Mouse (Mus musculus) central nervous system, embryonic 11.5 days (tissue): ENCODE measurements around the gene Sestd1. TPM values are rescaled to one million over a fixed set of nuclear protein-coding genes. Genes with fewer than 3 reads are reported as not detected.

ENCODE experiments used
- polyA plus RNA-seq: library from polyadenylated mRNA; depleted of rRNA; stranded (reverse); fragments of >200 nt; gene quantifications from 2 replicates; pipeline ENCODE4 v1.2.3, GENCODE M21; 2012; rRNA removed

Gene Sestd1
- 33.0 and 35.6 TPM in 2 replicates for polyA plus RNA-seq

DNA sequence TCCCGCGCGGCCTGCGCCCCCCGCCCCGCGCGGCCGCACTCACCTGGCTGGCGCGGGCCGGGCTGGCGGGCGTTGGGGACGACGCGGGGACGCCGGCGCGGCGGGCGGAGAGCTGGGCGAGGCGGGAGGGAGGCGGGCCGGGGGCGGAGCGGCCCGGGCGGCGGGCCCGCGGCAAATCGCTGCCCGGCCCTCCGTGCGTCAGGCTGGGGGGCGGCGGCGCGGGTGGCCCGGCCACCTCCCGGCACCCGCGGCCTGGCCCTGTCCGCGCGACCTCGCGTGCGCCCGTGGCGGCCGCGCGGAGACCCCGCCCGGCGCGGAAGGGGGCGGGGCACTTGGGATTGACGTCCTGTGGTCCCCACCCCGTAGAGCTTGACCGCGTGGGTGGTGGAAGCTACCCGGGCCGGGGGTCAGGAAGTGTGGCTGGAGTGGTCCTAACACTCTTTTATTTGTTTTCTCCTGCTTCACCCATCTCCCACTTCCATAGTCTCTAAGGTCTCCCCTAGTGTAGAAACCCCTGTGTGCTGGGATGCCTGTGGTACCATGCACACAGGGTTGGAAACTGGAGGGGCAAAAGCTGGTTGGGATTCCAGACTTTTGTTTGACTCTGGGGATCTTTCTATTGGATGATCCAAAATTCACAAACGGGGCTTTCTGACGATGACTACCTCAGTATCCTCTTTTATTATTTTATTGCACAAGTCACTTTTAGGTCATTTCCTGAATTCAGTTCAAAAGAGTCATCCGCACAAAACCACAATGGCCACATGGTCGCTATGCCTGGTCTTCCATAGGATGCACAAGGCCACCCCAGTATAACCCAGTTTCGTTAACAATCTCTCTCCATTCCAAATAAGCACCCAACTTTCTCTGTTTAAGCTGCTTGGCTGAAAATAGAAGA, at the start of gene Sestd1:
Sestd1 (minus strand) TSS at position 81 of the 898 bp plus-strand sequence.

DNA sequence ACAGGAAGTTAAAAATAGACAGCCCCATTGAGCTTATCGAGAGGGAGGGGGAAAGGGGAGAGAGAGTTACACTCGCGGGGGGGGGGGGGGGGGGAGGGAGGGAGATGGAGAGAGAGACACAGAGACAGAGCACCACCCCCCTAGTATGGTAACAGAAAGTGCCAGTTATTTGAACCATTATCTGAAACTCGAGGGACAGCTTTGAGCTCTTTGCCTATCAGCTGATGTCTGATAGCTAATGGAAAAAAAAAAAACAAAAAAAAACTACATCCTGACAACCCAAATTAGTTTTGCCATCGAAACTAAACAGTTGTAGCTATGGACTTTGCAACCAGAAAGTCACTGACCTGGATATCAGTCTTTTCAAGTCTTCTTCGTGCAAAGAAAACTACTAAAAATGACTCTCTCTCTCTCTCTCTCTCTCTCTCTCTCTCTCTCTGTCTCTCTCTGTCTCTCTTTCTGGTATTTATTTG, 109.7 kb downstream of the Sestd1 start, which contains the start of gene Ccdc141:
Ccdc141 (minus strand) TSS at position 4 of the 473 bp plus-strand sequence.

Other genes with a start within 250 kb of the Sestd1 start
- 5.3 and 9.4 TPM in 2 replicates for gene Ccdc141, start 110.0 kb downstream of the Sestd1 start, polyA plus RNA-seq